Comparison of ENCODE assay signal across 9 mouse cellular contexts in the genomic region with DNA sequence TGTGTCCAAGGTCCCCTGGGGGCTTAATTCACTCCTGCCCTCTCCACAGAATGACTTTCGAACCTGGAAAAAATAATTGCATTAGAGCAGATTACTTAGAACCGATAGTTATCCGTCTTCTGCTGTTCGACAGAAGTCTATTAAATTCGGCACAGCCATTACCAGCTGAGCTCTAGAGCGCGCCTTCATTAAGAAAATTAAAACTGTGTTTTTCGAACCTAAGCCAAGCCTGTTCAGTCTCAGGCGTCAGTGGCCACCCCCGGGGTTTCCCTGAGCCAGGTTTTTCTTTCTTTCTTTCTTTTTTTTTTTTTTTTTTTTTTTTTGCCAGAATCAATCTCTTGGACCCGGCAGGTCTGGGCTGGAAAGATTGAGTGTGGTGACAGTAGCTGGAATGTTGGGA.
DNase-seq lines count a peak whose midpoint lies in the region; ATAC-seq and TF ChIP-seq lines count a peak whose summit lies in the region.
"Had no signal": no experiment of that assay in that cellular context is flagged by ENCODE, and none has a peak within 500 bp of the region (broad histone marks: within the 10 kb centered on the region; RNA-seq: fewer than 3 reads in every experiment).

No protein-coding gene starts in this region.

- no peaks in the 10 kb centered on the region for H3K36me3 ChIP-seq in hindbrain, embryonic 10.5 days
- H3K36me3 ChIP-seq in midbrain, embryonic 11.5 days (ENCODE audit: control insufficient read depth, insufficient read depth, low read length), result no peaks in the 10 kb centered on the region
- no peaks in the 10 kb centered on the region for H3K36me3 ChIP-seq in thymus, adult 2 months (ENCODE audit: control insufficient read depth, insufficient read depth, low read length)

- no peaks in the 10 kb centered on the region for H3K9me3 ChIP-seq in hindbrain, embryonic 10.5 days
- H3K9me3 ChIP-seq in midbrain, embryonic 11.5 days (ENCODE audit: control insufficient read depth, low read length), result no peaks in the 10 kb centered on the region

- H3K27me3 ChIP-seq in hindbrain, embryonic 10.5 days (ENCODE audit: insufficient read depth, poor library complexity, severe bottlenecking), result peaks cover 59% of the 10 kb centered on the region
- H3K27me3 ChIP-seq in midbrain, embryonic 11.5 days (ENCODE audit: control insufficient read depth, insufficient read depth, low read length), result peaks cover 52% of the 10 kb centered on the region
- H3K27me3 ChIP-seq in thymus, adult 2 months (ENCODE audit: control insufficient read depth, insufficient read depth, low read length), result peaks cover 4% of the 10 kb centered on the region; the same call in 1 of the 2 replicates
- H3K27me3 ChIP-seq: Patski had no signal

- H3K4me1 ChIP-seq in hindbrain, embryonic 10.5 days (replicated peaks), result peaks cover 46% of the 10 kb centered on the region
- H3K4me1 ChIP-seq in midbrain, embryonic 11.5 days (ENCODE audit: control insufficient read depth, insufficient read depth, low read length), result peaks cover 7% of the 10 kb centered on the region
- no peaks in the 10 kb centered on the region for H3K4me1 ChIP-seq in thymus, adult 2 months (replicated peaks; ENCODE audit: control insufficient read depth, insufficient read depth, low read length)

- no peak for TF ChIP-seq POLR2A in thymus, adult 2 months (IDR thresholded peaks at IDR 0.05; ENCODE audit: control insufficient read depth, extremely low read depth, insufficient read depth, low read length, poor library complexity)

- 25% methylated on average over 11 of the region's 11 CpGs for WGBS in hindbrain, embryonic 10.5 days
- 17% methylated on average over 11 of the region's 11 CpGs for WGBS in midbrain, embryonic 11.5 days
- 51% methylated on average over 11 of the region's 11 CpGs for WGBS in thymus, adult 2 months

- ATAC-seq in midbrain, embryonic 11.5 days (ENCODE audit: low FRiP score), result no peak
- ATAC-seq: Patski had no signal

- H3K4me3 ChIP-seq in hindbrain, embryonic 10.5 days, result peak overlapping the region; percentile 52
- peak overlapping the region; percentile 28; the same call in 1 of the 2 replicates for H3K4me3 ChIP-seq in midbrain, embryonic 11.5 days (ENCODE audit: low read depth, low read length)
- no peak overlapping the region for H3K4me3 ChIP-seq in thymus, adult 2 months (ENCODE audit: control insufficient read depth, insufficient read depth, low read length)

- H3K4me2 ChIP-seq in midbrain, embryonic 11.5 days, result peak overlapping the region; percentile 48

- TF ChIP-seq CTCF in thymus, adult 2 months (IDR thresholded peaks at IDR 0.05; ENCODE audit: borderline replicate concordance, control insufficient read depth, extremely low read depth, insufficient read depth, low read length, poor library complexity), result no peak

- DNase-seq in retina, postnatal 1 day, result peak; percentile 24
- DNase-seq in retina, embryonic 14.5 days (ENCODE audit: low spot score), result no peak
- no peak for DNase-seq in hindbrain, embryonic 10.5 days (ENCODE audit: low spot score)
- peak; percentile 87 for DNase-seq in midbrain, embryonic 11.5 days (ENCODE audit: low spot score, missing footprints)
- DNase-seq in adrenal gland, adult 8-10 months, result no peak
- no peak for DNase-seq in cerebellum, postnatal 36 days
- DNase-seq in thymus, adult 2 months, result no peak

- no peak overlapping the region for H3K9ac ChIP-seq in midbrain, embryonic 11.5 days (ENCODE audit: low read length)

- H3K27ac ChIP-seq in hindbrain, embryonic 10.5 days, result peak overlapping the region; percentile 93
- H3K27ac ChIP-seq in midbrain, embryonic 11.5 days (ENCODE audit: low read depth, low read length), result no peak overlapping the region
- no peak overlapping the region for H3K27ac ChIP-seq in thymus, adult 2 months (ENCODE audit: control insufficient read depth, insufficient read depth, low read length)
- H3K27ac ChIP-seq: macrophage had no signal

Comparison
In these comparisons a context has a peak if more than half of its experiments do, and no peak if none do; other contexts are left out.
1. DNase-seq: peak in retina, postnatal 1 day (single experiment) and midbrain, embryonic 11.5 days (single experiment); none in retina, embryonic 14.5 days (single experiment), hindbrain, embryonic 10.5 days (single experiment), adrenal gland, adult 8-10 months (single experiment), cerebellum, postnatal 36 days (0 of 2) and thymus, adult 2 months (single experiment).